Mouse (Mus musculus) midbrain, embryonic 14.5 days (tissue): ENCODE measurements around the gene Hps6. TPM values are rescaled to one million over a fixed set of nuclear protein-coding genes. Genes with fewer than 3 reads are reported as not detected.

ENCODE experiments used
- ATAC-seq: fragments of 200-750 bp; cut with Nextera tagmentation; 2 replicates; pipeline ENCODE4 v1.8.0; 2017; ENCODE audit warnings: moderate number of reproducible peaks, moderate library complexity; ENCODE audit not compliant: low FRiP score, low TSS enrichment
- DNase-seq: peaks from one replicate; pipeline ENCODE4 v3.0.0-alpha.2; 2015
- H3K27ac ChIP-seq: fragments of 300-500 bp; sonication (generic); replicated peaks from 2 replicates; pipeline ENCODE4 v1.5.1; 2014; ENCODE audit warnings: mild to moderate bottlenecking, low read depth, low read length, moderate library complexity
- H3K27me3 ChIP-seq: fragments of 300-500 bp; sonication (generic); 2 replicates; pipeline ENCODE4 v1.6.1; 2014; ENCODE audit warnings: low read length, control low read depth, mixed read lengths; ENCODE audit not compliant: control insufficient read depth, insufficient read depth
- H3K36me3 ChIP-seq: fragments of 300-500 bp; sonication (generic); 2 replicates; pipeline ENCODE4 v1.6.1; 2014; ENCODE audit warnings: low read length, control low read depth; ENCODE audit not compliant: control insufficient read depth, insufficient read depth
- H3K4me1 ChIP-seq: fragments of 300-500 bp; sonication (generic); 2 replicates; pipeline ENCODE4 v1.6.1; 2014; ENCODE audit warnings: mild to moderate bottlenecking, antibody characterized with exemption, low read length, control low read depth; ENCODE audit not compliant: control insufficient read depth, insufficient read depth
- H3K4me2 ChIP-seq: fragments of 300-500 bp; sonication (generic); 2 replicates; pipeline ENCODE4 v1.6.1; 2014; ENCODE audit warnings: mild to moderate bottlenecking, low read length, moderate library complexity
- H3K4me3 ChIP-seq: fragments of 300-500 bp; sonication (generic); replicated peaks from 2 replicates; pipeline ENCODE4 v1.5.1; 2014; ENCODE audit warnings: low read depth, low read length
- H3K9ac ChIP-seq: fragments of 300-500 bp; sonication (generic); replicated peaks from 2 replicates; pipeline ENCODE4 v1.6.1; 2014; ENCODE audit warnings: mild to moderate bottlenecking, low read length, moderate library complexity
- H3K9me3 ChIP-seq: fragments of 300-500 bp; sonication (generic); 2 replicates; pipeline ENCODE4 v1.6.1; 2016; ENCODE audit warnings: low read length, control low read depth, mixed read lengths; ENCODE audit not compliant: control insufficient read depth
- WGBS: fragments of 180-500 bp; shearing (Covaris S2); extraction: QIAGEN DNeasy Blood & Tissue Kit; methylation state at CpG from one replicate; pipeline ENCODE4 v1.1.7; 2014; 5-methylcytosine and 5-hydroxymethylcytosine counted together
- polyA plus RNA-seq: library from polyadenylated mRNA; unstranded; fragments of >200 nt; fragmentation: Nextera tagmentation; extraction: Ambion mirVana; gene quantifications from 2 replicates; pipeline ENCODE4 v1.2.1, GENCODE M21; 2014

Gene Hps6
- polyA plus RNA-seq, 1 experiment from 2014 or later: 1.5 TPM

DNA sequence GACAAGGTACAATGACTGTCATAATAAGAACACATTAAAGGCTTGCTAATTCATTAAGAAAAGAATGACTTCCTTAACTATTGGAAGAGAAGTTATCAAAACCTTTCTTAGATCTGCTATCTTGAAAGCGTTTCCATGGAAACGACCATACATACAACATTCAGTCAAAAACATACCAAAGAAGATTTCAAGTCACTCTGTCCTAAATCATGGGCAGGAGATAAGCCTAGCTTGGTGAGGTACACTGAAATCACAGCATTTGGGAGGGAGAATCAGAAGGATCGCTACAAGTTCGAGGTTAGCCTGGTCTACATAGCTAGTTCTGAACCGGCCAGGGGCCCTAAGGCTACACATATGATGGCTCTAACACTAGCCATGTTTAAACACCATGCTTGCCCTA lies 5.9 kb upstream of the Hps6 start:
- DNase-seq (peak; percentile 8), ATAC-seq (no peak)
- Histone ChIP-seq H3K4me3 (peak overlapping the region; percentile 89), H3K9me3 (no peaks in the 10 kb centered on the region), H3K27ac (no peak overlapping the region), H3K4me2 (peak overlapping the region; percentile 73), H3K4me1 (0 out of 2 replicates have a peak, but pooled peaks cover 7% of the 10 kb centered on the region), H3K36me3 (no peaks in the 10 kb centered on the region), H3K27me3 (no peaks in the 10 kb centered on the region), H3K9ac (peak overlapping the region; percentile 88)
- 68% methylated on average over 5 of the region's 5 CpGs for WGBS

DNA sequence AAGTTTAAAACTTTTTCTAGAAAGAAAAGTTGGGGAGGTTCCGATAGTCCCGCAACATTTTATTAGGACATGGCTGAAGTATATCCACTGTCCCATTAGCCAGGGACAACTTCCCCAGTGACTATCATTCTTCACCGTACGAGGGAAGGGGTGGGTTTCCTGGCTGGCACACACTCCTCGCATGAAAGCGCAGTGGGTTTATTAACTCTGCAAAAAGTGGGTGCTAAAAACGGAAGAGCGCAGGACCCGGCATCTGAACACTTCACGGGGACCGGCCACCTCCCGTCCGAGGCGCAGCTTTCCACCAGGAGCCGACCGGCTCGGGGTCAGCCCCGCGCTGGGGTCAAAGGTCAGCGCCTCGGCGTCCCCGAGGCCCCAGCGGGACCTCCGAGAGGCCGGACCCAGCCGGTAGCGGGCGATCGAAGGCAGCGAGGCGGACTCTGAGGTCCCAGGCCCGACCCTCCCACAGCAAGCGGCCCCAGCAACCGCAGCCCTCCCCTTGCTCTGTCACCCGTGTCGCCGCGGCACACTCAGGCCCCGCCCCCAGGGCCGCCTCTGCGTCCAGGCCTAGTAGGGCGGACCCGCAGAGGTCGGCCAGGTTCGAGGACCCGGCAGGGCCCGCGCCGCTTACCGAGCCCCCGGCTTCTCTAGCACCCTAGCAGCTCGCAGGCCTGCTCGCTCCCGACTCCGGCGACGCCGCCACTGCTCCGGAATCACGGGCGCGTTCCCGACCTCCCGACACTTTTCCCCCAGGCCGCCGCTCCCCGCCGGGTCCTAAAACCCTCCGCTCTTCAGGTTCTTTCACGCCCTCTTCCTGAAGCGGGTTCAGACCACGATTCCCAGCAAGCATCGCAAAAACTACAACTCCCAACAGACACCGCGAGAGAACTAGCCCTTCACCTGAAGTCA lies 5.3 kb upstream of the Hps6 start, which contains the start of gene Armh3:
TSS of gene Armh3 (minus strand) at position 704 of the 909 bp plus-strand sequence.
- Histone ChIP-seq H3K9me3 (no peaks in the 10 kb centered on the region), H3K4me3 (peak within 1 kb of the TSS; percentile 89), H3K27ac (peak within 1 kb of the TSS; percentile 94), H3K36me3 (no peaks in the 10 kb centered on the region), H3K9ac (peak within 1 kb of the TSS; percentile 88), H3K4me2 (peak within 1 kb of the TSS; percentile 73), H3K4me1 (0 out of 2 replicates have a peak, but pooled peaks cover 7% of the 10 kb centered on the region), H3K27me3 (peaks cover 5% of the 10 kb centered on the region; the same call in 1 of the 2 replicates)
- ATAC-seq (peak; percentile 91), DNase-seq (peak; percentile 97)
- 2% methylated on average over 76 of the region's 76 CpGs for WGBS

DNA sequence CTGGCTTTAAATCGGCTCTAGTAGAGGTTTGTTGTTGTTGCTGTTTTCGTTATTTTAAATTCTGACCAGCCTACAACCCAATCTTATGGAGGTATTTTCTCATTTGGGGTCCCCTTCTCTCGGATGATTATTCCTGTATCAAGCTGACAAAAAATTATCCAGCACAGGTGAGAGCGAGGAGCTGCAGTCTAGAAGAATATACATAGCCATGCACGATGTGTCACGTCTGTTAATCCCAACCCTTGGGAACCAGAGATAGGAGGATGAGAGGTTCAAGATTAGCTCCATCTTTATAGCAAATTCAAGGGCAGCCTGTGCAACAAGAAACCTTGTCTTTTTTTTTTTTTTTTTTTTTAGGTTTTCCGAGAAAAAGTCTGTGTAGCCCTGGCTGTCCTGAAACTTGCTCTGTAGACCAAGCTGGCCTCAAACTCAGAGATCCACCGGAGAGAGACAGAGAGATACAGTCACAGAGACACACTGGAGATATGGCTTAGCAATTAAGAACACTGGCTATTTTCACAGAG lies 4.6 kb upstream of the Hps6 start:
- H3K4me2 ChIP-seq: peak overlapping the region; percentile 55
- no peaks in the 10 kb centered on the region for H3K36me3 ChIP-seq
- H3K27me3 ChIP-seq: peaks cover 5% of the 10 kb centered on the region; the same call in 1 of the 2 replicates
- peak; percentile 48 for ATAC-seq
- DNase-seq: no peak
- H3K9ac ChIP-seq: peak overlapping the region; percentile 88; the same call in 1 of the 2 replicates
- peak overlapping the region; percentile 89 for H3K4me3 ChIP-seq
- H3K9me3 ChIP-seq: no peaks in the 10 kb centered on the region
- H3K4me1 ChIP-seq: peaks cover 14% of the 10 kb centered on the region; the same call in 1 of the 2 replicates
- no peak overlapping the region for H3K27ac ChIP-seq
- WGBS: 11% methylated on average over 8 of the region's 8 CpGs

DNA sequence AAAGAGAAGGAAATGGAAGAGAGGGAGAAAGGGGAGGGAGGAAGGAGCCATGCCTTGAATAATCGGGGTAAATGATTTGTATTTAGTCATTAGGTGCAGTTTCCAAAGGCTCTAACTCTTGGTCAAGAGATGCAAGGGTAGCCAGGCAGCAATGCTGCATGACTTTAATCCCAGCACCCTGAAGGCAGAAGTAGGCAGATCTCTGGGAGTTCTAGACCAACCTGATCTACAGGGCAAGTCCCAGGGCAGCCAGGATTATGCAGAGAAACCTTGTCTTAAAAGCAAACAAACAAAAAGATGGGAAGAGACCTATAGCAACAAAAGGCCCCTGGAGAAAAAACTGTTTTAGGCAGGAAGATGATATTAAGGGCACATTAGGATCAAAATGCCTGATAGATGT lies 3.9 kb upstream of the Hps6 start:
- ATAC-seq (no peak), DNase-seq (no peak)
- H3K4me2 ChIP-seq: no peak overlapping the region
- no peak overlapping the region for H3K4me3 ChIP-seq
- no peaks in the 10 kb centered on the region for H3K9me3 ChIP-seq
- H3K4me1 ChIP-seq: peaks cover 17% of the 10 kb centered on the region; the same call in 1 of the 2 replicates
- WGBS: 65% methylated on average over 1 of the region's 1 CpGs
- H3K27ac ChIP-seq: no peak overlapping the region
- H3K36me3 ChIP-seq: no peaks in the 10 kb centered on the region
- peaks cover 10% of the 10 kb centered on the region; the same call in 1 of the 2 replicates for H3K27me3 ChIP-seq
- H3K9ac ChIP-seq: no peak overlapping the region

DNA sequence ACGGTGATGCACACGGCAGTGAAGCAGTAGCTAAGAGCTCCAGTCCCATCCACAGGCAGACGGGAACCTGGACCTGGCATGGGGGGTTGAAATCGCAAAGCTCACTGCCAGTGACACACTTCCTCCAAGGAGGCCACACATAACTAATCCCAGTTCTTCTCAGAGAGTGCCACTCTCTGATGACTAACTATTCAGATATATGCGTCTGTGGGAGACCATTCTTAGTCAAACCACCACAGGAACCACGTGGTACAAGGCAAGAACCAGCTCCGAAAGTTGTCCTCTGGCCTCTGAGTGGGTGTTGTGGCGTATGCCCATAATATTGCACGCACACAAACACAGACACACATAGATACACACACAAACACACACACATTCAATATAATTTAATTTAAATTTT lies 1.0 kb upstream of the Hps6 start:
- ATAC-seq: no peak
- Histone ChIP-seq H3K4me1 (peaks cover 14% of the 10 kb centered on the region; the same call in 1 of the 2 replicates), H3K9ac (no peak overlapping the region), H3K27me3 (peaks cover 10% of the 10 kb centered on the region; the same call in 1 of the 2 replicates), H3K4me2 (no peak overlapping the region), H3K9me3 (no peaks in the 10 kb centered on the region), H3K4me3 (no peak overlapping the region), H3K36me3 (no peaks in the 10 kb centered on the region), H3K27ac (no peak overlapping the region)
- DNase-seq: no peak
- 85% methylated on average over 9 of the region's 9 CpGs for WGBS

DNA sequence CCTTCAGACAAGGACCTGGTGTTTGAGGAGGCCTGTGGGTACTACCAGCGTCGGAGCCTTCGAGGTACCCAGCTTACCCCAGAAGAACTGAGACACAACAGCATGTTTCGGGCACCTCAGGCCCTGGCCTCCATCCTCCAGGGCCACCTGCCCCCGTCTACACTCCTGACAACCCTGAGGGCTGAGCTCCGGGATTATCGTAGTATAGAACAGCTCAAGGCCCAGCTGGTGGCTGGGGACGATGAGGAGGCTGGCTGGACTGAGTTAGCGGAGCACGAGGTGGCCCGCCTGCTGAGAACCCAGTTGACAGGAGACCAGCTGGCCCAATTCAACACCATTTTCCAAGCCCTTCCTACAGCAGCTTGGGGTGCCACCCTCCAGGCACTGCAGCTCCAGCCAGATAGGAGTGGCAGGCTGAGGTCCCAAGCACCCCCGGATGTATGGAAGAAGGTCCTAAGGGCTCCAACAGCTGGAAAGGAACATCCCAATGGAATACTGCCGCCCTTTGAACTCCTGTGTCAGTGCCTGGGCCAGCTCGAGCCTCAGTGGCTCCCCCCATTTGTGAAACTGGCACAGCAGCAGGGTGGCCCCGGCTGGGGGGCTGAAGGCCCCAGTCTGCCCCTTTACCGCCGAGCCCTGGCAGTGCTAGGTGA lies 1.6 kb downstream of the Hps6 start:
- H3K4me3 ChIP-seq: no peak overlapping the region
- peaks cover 10% of the 10 kb centered on the region; the same call in 1 of the 2 replicates for H3K4me1 ChIP-seq
- peaks cover 10% of the 10 kb centered on the region; the same call in 1 of the 2 replicates for H3K27me3 ChIP-seq
- H3K36me3 ChIP-seq: no peaks in the 10 kb centered on the region
- H3K4me2 ChIP-seq: no peak overlapping the region
- no peaks in the 10 kb centered on the region for H3K9me3 ChIP-seq
- DNase-seq (no peak), ATAC-seq (no peak)
- H3K9ac ChIP-seq: no peak overlapping the region
- WGBS: 61% methylated on average over 17 of the region's 17 CpGs
- no peak overlapping the region for H3K27ac ChIP-seq

DNA sequence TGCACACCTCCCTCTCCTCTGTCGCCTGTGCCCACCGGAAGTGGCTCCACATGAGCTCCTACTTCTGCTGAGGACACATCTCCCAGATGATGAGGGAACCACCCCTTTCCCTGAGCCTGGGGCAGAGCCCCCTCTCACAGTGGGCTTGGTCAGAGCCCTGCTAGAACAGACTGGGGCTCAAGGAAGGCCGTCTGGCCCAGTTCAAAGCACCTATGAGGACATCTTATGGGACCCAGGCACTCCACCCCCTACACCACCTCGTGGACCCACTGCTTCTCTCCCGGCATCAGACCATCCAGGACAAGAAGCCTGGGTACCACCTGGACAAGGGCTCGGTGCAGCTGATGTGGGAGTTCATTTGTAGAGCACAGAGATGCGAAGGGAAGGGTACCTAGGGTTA lies 2.4 kb downstream of the Hps6 start:
- 89% methylated on average over 7 of the region's 7 CpGs for WGBS
- Histone ChIP-seq H3K27ac (no peak overlapping the region), H3K36me3 (no peaks in the 10 kb centered on the region), H3K4me1 (peaks cover 10% of the 10 kb centered on the region; the same call in 1 of the 2 replicates), H3K9ac (no peak overlapping the region), H3K4me2 (no peak overlapping the region), H3K27me3 (peaks cover 10% of the 10 kb centered on the region; the same call in 1 of the 2 replicates), H3K9me3 (no peaks in the 10 kb centered on the region), H3K4me3 (no peak overlapping the region)
- DNase-seq (no peak), ATAC-seq (no peak)

DNA sequence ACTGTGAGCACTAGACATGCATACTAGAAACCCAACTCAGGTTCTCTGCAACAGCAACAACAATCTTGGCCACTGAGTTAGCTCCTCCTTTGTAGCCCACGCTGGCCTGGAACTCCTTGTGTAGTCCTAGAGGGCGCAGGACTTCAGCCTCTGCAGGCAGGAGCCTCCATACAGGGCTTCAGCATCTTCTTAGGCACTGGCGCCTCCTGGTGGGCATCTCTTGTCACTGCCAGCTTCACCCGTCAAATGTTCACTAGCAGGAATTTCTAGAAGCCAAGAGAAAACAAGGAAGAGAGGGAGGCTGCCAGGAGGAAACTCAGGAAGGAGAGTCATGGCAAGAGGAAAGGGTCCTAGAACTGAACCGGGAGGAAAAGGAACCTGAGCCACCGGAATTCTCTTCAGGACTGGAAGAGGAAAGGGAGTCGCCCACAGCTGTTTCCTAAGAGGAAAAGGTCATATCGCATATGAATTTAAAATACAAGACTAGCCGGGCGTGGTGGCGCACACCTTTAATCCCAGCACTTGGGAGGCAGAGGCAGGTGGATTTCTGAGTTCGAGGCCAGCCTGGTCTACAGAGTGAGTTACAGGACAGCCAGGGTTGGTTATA lies 11.4 kb downstream of the Hps6 start:
- DNase-seq (peak; percentile 90), ATAC-seq (no peak)
- Histone ChIP-seq H3K36me3 (no peaks in the 10 kb centered on the region), H3K9me3 (no peaks in the 10 kb centered on the region), H3K27me3 (no peaks in the 10 kb centered on the region), H3K4me3 (no peak overlapping the region), H3K4me2 (no peak overlapping the region), H3K27ac (no peak overlapping the region), H3K4me1 (no peaks in the 10 kb centered on the region), H3K9ac (no peak overlapping the region)
- 40% methylated on average over 12 of the region's 12 CpGs for whole genome bisulfite sequencing
